Mouse (Mus musculus): ENCODE data around the gene Prkg2.

The Prkg2 gene

DNA sequence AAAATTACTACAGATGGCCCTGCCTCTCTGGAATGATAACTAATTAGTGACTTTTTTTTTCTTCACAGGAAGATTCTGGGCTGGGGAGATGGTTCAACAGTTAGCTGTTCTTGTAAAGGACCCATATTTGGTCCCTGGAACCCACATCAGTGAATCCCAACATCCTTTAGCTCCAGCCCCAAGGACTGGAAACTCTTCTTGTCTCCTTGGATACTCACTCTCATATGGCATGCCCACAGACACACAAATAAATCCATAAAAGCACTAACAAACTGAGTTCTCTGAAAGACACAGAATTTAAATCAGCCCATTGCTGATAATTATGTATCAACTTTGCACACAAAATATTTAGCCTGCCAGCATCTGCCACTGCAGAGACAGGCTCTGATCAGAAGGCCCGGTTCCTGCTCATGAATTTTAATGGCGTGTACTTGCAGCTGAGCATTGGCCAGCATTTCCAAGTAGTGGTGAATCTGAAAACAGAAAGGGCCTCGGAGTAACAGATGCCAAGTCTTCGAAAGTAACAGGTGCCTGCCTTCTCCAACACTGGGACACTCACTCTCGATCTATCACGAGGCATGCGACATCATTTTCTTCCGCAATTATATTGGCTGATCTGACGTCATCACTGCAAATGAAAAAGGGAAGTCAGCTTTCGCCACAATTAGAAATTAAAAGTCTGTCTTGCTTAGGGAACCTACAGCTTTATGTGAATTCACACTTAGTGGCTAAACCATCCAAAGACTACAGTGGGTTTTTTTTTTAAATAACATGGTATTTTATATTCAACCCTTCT is 61.1 kb downstream of the Prkg2 start:
- DNase-seq (ENCODE audit: low read depth, low spot score), result no peak

DNA sequence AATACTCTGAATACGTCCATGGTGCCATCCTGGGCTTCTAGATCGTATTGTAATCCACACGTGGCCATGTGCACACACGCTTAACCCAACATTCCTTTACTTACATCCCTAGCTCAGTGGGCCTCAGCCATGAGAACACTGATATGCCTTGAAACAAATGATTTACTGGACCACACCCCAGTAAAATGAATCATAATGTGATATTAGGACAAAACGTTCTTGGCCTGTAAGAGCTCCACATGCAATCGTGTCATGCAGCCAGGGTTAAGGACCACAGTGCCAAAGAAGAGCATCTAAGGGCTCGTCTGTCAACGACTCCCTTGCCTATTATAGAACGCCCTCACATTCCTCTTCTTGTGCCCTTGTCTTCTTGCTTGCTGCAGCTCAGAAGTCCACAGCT is 70.5 kb downstream of the Prkg2 start:
- no peak for DNase-seq (ENCODE audit: low read depth, low spot score)

DNA sequence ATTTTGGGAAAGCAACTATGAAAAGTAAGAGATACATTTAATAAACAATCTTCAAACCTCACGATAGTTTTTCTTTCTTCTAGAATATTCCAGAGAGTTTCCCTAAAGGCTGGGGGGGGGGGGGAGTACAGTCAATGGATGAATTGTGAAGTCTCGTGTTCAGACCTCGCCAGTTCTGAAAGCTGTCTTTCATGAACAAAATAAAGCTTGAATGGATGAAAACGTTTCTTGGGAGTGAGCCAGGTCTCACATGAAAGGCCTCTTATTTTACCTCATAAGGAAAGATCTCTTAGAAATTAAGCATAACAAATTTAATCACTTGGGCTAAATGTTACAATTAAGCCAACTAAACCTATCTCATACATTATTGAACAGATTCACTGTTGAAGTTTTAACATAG is 72.0 kb downstream of the Prkg2 start:
- DNase-seq (ENCODE audit: low read depth, low spot score), result no peak

DNA sequence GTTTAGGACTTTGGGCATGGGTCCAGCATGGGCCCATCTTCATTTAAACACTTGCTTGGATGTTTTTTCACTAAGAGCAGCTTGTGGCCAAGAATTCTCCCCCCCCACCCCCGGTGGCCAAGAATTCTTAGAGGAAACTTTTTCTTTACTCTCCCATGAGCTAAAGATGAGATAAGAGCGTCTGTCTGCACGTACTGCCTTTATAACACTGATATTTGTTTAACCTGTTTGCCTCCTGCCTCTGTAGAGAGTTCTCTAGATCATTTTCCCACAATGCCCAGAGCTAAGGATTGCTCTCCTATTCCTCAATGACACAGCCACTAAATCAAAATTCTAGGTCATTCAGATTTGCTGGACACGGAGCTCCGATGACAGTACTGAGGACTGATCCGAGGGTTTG is 72.8 kb downstream of the Prkg2 start:
- no peak for DNase-seq (ENCODE audit: low read depth, low spot score)

DNA sequence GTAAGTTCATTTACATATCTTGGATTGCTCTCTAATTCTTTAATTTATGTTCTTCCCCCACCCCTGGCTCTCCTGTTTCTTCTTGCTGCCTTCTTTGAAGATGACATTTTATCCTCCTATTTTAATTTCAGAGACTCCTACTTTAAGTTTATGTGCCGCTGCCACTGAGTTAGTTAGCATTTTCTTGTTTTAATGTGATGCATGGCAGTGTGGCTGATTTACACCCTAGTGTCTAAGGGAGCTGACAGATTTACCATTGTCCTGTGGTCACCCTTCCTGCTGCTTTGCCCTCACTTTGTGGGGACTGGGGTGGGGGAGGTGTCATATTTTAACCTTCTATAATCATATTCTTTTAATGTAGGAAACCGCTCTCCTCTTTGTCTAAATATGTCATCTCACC is 74.7 kb downstream of the Prkg2 start:
- DNase-seq (ENCODE audit: low read depth, low spot score), result no peak

DNA sequence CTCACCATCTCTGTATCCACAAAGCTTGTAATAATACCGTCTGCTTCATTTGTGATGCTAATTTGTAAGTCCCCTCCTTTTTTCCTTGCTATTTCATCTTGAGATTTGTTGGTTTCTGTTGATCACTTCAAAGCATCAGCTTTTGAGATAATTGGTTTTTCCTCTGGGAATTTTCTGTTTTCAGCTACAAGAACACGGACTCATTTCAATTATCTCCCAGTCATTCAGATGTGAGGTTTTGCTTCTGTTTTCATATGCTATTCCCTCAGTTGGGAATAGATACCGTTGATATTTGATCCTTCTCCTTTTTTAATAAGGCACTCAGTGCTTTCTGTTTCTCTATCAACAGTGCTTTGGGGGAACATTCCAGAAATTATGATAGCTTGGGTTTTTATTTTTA is 81.6 kb downstream of the Prkg2 start:
- no peak for DNase-seq (ENCODE audit: low read depth, low spot score)

DNA sequence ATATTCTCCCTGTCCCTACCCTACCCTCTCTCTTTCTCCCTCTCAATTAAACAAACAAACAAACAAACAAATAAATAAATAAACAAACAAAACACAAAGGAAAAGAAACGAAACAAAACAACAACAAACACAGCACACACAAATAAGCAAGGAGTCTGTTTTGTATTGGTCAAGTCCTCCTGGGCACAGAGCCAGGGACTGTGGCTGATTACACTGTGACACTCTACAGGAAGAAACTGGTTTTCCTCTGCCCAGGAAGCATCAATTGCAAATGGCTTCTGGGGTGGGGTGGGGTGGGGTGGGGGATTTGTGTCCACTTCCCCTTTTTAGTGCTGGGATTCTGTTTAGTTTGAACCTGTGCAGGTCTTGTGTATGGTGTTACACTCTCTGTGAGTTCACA is 83.8 kb downstream of the Prkg2 start:
- DNase-seq (ENCODE audit: low read depth, low spot score), result no peak

DNA sequence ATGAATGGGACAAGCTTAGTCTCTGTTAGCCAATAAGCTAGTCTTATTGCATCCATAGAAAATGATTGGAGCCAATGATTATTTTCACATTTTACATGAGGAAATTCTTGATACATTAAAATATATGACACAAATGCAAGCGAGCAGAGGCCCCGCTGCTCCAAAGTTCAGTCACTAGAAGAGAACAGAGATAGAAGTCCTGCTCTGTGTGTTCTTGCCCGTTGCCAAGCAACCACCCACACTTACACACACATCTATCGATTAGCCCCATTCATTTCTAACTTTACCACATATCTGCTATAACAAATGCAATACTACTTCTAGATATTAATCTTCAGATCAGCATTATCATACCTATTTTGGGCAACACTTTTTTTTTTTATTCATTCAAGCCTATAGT is 85.6 kb downstream of the Prkg2 start:
- no peak for DNase-seq (ENCODE audit: low read depth, low spot score)

DNA sequence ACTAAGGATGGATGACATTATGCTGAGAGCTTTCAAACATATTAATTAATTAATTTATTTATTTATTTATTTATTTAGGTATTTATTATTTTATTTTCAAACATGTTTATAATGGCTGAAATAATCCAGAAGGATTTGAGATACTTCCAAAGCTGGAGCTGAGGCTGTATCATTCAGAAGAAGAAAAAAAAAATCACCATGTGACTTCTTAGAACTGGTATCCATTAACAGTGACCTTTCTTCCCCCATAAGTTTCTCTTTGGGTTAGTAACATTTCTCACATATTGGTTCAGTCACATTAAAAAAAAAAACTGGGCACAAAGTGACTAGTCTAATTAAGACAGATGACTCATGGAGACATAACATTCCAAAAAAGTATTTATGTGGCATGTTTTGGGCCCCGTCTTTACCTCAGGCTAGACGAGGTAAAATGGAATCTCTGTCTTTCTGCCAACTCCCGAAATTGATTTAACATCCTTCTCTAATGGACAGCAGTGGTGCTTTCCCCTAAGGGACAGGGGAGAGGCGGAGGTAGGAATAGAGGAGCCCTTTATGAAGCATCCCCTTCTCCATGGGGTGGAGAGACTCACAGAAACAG is 86.6 kb downstream of the Prkg2 start:
- no peak for DNase-seq (ENCODE audit: low read depth, low spot score)

DNA sequence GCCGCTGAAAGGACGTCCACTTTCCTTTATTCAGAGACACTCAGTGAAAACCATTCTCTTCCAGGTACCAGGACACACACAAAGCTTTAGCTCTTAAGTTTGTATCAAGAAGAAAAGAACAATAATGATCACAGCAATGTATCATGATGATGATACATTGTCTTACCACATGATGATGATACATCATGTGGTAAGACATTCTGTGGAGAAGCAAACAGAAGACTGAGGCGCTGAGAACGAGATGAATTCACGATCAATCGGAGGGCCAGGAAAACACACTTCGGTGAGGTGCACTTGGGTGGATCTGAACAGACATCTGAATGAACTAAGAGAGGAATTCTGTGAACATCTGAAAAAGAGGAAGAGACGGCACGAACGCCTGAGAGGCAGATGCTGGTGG is 87.4 kb downstream of the Prkg2 start:
- no peak for DNase-seq (ENCODE audit: low read depth, low spot score)

DNA sequence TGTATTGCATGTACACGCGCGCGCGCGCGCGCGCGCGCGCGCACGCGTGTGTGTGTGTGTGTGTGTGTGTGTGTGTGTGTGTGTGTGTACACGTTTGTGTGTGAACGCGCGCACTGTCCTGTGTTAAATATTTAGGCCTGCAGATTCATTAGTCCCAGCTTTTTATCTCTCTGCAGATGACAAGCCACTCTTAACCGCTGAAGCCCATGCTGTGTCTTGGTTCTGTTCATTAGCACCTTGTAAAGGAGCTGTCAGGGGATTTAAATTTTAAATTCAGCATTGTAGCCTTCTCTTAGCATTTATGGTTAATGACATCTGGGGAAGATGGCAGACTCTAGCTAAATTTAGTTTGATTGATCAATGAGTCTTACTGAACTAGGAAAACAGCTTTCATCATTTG is 90.5 kb downstream of the Prkg2 start:
- no peak for DNase-seq (ENCODE audit: low read depth, low spot score)

DNA sequence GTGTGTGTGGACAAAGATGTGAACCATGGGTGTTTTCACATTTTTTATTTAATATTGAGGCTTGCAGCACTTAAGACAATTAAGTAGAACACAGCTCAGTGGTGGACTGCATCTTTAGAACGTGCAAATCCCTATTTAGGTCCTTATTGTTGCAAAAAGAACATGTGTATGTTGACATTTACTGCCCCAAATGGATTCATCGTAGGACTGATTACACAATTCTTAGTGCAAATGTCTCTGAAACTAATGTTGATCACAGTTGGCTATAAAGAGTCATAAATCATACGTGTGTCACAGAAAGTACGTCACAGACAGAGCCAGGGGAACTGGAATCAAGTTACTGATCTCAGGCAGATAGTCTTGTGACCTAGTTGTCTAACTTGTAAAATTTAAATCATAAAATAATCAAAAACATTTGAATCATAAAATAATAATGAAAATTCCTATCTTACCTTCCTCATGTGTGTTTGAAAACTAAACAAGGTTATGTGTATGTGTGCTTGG is 91.0 kb downstream of the Prkg2 start:
- DNase-seq (ENCODE audit: low read depth, low spot score), result no peak

DNA sequence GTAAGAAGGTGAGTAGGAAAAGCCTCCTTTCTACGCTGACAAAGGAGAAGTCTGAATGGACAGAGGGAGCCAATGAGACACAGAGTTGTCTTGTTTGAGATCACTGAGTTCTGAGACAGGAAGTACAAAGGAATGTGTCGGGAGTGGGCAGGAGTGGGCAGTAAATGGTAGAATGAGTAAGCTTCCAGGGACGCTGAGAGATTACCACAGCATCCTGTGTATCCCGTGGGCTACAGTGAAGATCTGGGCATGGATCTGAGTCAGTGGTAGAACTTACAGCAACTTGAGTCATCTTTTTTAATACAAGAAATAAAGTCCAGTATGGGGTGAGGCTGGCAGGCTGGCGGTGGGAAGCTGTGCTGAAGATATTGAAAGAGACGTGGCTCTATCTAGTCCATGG is 93.4 kb downstream of the Prkg2 start:
- DNase-seq (ENCODE audit: low read depth, low spot score), result no peak

DNA sequence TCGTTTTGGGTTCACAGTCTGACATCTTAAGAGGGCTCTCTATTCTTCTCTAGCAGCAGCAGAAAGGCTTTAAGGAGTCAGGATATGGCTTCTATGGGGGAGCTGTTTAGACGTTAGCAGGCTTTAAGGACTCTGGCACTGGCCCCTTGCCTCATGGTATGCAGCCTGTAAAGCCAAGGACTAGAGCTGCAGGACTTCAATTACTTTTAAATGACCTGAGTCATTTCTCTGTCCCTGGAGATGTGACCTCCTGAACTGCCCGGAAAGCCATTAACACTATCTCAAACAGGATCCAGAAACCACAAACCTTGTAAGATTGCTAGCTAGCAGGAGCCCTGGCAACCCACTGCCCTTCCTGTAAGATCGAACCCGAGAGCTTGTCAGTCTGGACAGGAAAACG is 96.4 kb downstream of the Prkg2 start:
- DNase-seq (ENCODE audit: low read depth, low spot score), result no peak

DNA sequence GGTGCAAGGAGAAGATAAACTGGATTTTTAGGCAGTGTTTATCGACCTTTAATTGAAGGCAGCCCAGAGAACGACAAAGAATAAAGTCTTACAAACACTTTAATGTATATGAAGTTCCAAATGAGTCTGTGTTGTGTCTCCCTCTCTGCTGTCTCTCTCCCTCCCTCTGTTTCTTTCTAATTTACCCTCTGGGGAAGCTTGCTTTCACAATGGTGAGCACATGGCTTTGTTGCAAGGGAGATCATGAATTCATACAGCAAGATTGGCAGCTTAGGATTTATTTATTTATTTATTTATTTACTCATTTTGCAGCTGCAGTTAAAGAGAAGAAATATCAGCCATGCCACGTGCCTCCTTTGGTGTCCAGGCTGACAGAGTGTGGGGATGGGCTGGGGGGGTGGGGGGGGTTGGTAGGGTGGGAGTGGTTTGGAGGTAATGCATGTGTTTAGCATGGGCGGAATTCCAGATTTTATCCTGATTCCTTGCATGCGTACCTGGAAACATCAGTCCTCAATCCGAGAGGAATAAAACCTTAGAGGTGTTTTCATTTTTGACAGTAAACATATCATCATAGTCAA is 97.4 kb downstream of the Prkg2 start:
- DNase-seq (ENCODE audit: low read depth, low spot score), result no peak

DNA sequence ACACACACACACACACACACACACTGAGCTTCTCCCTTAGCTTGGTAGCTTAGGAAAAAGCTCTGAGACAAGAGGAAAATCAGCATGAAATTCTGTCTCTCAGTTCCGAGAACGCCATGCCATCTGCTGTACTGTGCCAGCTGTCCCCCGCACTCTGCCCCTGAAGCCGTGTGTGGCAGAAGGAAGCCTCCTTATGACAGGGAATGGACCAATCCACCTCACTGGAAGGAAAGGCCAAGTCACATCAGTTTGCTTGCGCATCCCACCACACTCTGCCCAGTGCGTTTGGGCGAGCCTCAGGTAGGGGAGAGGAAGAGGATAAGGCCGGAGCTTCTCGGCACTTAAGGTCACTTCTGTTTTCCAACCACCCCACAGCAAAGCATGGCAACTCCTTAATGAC is 98.0 kb downstream of the Prkg2 start:
- DNase-seq (ENCODE audit: low read depth, low spot score), result no peak

DNA sequence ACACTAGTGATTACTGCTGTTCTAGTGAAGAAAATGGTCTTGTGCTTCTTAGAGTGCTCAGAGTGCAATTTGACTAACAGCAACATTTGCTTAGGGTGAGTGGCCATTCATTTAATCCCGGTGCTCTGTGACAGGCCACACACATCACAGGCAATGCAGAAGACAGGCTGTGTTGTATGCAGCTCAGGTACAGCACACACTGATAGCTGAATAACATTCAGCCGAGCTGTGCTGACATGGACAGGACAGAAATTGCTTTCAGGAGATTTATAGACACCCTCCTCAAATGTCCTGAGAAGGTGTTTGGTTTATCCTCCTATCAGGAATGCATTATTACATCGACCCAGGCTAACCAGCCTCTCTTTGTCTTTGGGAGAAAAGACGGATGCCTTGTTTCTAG is 99.3 kb downstream of the Prkg2 start:
- DNase-seq (ENCODE audit: low read depth, low spot score), result no peak

DNA sequence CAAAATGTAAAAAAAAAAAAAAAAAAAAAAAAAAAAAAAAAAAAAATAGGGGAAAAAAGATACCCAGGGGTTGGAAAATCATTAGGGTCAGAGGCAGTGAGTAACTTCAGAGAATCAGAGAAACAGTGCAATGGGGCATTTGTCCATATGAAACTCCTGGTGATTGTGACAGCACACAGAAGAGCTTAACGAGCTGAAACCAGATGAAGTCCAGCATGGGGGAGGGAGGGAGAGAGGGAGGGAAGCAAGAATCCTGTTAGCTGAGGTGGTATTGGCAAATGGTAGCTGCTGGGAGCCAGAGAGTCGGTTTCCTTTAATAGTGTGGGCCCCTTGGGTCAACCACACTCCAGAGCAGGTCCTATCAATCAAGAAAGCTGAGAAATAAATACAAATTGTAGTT is 100.5 kb downstream of the Prkg2 start:
- no peak for DNase-seq (ENCODE audit: low read depth, low spot score)

DNA sequence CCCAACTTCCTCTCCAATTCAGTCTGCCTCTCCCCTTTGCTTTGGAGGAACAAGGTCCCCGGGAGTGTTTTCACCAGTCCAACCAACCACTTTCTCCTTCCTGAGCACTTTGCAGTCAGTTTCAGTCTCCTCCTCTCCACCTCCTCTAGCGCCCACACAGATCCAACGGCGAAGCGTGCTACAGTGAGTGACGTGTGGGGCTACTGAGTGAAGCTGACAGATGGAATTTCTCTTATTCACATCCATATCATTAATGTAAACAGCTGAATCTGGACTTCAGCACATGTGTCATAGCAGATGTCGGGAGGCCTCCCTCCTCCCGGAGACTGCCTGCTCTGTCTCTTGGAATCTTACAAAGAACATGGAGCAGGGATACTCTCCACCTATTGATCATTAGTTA is 101.2 kb downstream of the Prkg2 start:
- no peak for DNase-seq (ENCODE audit: low read depth, low spot score)

DNA sequence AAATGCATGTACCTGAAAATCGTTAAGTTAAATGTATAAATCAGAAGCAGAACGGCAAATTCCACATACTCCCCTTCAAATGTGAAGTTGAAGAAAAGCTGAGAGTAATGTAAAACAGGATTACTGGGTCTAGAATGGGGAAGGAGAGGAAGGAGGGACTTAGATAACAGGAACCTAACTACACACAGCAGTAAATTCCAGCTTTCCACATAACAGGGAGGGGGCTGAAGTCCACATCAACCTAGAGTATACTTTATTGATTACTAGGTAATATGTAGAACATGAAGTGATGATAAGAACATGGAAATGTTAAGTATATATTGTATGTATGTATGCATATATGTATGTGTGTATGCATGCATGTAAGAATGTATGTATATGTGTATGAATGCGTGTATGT is 114.2 kb downstream of the Prkg2 start:
- no peak for DNase-seq (ENCODE audit: low read depth, low spot score)

DNA sequence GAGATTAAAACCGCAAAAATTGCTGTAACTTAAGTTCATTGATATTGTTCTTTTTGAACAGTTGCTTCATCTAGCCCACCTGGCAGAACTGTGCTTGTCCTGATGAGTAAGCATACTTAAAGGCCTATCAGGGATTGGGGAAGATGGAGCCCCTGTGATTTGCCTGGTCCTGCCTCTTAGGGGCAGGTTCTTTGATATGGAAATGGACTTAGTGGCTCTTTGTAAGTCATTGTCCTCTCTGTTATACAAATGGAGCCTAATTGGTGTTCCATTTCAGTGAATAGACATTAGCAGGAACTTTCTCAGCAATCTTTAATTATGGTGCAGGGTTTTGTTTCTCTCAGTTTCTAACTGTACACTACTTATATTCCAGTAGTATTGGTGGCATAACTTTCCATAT is 115.5 kb downstream of the Prkg2 start:
- no peak for DNase-seq (ENCODE audit: low read depth, low spot score)

DNA sequence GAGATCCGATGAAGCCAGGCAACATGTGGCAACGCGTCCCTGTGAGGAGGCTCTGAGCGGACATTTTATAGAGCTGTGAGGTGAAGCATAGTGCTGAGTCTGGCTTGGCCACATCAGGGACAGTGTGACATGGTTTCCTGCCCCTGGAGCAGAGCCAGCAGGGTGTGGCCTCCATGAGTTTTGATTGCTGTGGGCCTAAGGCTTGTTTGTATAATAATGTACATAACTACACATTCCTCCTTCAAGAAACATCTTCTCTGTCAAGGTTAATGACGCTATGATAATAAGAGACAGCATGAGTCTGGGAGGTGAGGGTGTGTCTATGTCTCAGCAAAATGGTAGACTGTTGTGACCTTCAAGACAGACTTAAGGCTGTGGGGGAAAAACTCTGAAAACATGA is 118.4 kb downstream of the Prkg2 start:
- no peak for DNase-seq (ENCODE audit: low read depth, low spot score)

DNA sequence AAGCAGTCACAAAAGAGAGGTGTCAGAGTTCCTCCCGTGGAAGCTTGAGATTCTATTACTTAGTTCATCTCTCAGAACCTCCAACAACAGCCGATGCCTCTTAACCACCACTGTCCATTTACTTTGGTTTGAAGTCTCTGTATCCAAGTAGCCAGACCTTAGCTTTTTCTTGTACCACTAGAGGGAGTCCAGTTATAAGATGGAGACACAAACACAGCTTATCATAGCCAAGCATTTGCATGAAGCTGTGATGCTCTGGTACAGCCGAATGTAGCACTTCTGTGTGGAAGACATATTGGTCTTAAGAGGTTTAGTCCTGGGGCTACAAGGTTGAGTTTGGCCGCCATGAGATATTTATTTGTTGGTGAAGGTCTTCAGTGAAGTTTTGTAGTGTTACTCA is 134.8 kb downstream of the Prkg2 start:
- DNase-seq (ENCODE audit: low read depth, low spot score), result no peak
